Comparison of ENCODE assay signal across 15 mouse cellular contexts in the genomic region with DNA sequence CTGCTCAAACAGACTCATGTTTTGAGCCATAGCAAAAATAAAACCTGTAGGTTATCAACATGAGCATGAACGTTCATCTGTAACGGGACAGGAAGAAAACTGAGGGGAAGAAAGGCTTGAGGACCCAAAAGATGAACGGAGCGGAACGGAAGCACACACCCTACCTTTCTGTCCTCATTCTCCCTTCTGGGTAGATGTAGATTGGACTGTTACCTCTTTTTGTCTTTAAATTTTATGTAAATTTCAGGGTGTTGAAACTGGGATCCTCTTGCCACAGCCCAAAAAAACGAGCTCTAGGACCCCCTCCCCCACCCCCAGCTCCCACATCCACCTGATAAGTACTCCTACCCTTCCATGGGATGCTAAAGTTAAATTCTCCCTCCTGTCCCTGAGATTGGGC.
DNase-seq lines count a peak whose midpoint lies in the region; ATAC-seq lines count a peak whose summit lies in the region.
"Had no signal": no experiment of that assay in that cellular context is flagged by ENCODE, and none has a peak within 500 bp of the region (broad histone marks: within the 10 kb centered on the region; RNA-seq: fewer than 3 reads in every experiment).

No protein-coding gene starts in this region.

- H3K4me3 ChIP-seq in hindbrain, embryonic 13.5 days = no peak overlapping the region
- H3K4me3 ChIP-seq in hindbrain, embryonic 14.5 days (replicated peaks; ENCODE audit: low read length) = no peak overlapping the region
- H3K4me3 ChIP-seq in embryonic facial prominence, embryonic 14.5 days (ENCODE audit: low read depth, low read length) = no peak overlapping the region
- H3K4me3 ChIP-seq in hindbrain, embryonic 16.5 days (ENCODE audit: low read length) = no peak overlapping the region
- H3K4me3 ChIP-seq: erythroblast, embryonic 14.5 days; layer of hippocampus, adult 2 months; liver, embryonic 13.5 days had no signal

- peak overlapping the region; percentile 41 for H3K4me2 ChIP-seq in hindbrain, embryonic 13.5 days
- no peak overlapping the region for H3K4me2 ChIP-seq in hindbrain, embryonic 14.5 days (replicated peaks)
- 0 out of 2 replicates have a peak overlapping the region, but pooled peaks have one; percentile 36 for H3K4me2 ChIP-seq in embryonic facial prominence, embryonic 14.5 days (ENCODE audit: low read depth, low read length)
- peak overlapping the region; percentile 43 for H3K4me2 ChIP-seq in hindbrain, embryonic 16.5 days (ENCODE audit: low read length)

- H3K9me3 ChIP-seq in hindbrain, embryonic 13.5 days = peaks cover 3% of the 10 kb centered on the region; the same call in 1 of the 2 replicates
- H3K9me3 ChIP-seq in hindbrain, embryonic 14.5 days (ENCODE audit: control insufficient read depth, low read length) = no peaks in the 10 kb centered on the region
- no peaks in the 10 kb centered on the region for H3K9me3 ChIP-seq in embryonic facial prominence, embryonic 14.5 days (ENCODE audit: control insufficient read depth, low read length)
- H3K9me3 ChIP-seq in hindbrain, embryonic 16.5 days (ENCODE audit: control insufficient read depth, low read length) = no peaks in the 10 kb centered on the region
- H3K9me3 ChIP-seq: liver, embryonic 13.5 days had no signal

- DNase-seq in hindbrain, embryonic 14.5 days (ENCODE audit: low spot score) = no peak
- DNase-seq in ES-CJ7 (ENCODE audit: low read depth, low spot score) = peak; percentile 78
- DNase-seq in embryonic facial prominence, embryonic 14.5 days (ENCODE audit: low spot score) = no peak
- DNase-seq in layer of hippocampus, postnatal 36 days = no peak
- DNase-seq in cerebellum, adult 8-10 months = no peak
- no peak for DNase-seq in layer of hippocampus, postnatal 10 days (ENCODE audit: low spot score in 2 of 2)
- DNase-seq: adrenal gland, adult 2 months; gastrocnemius, postnatal 14 days; kidney, adult 8-10 months; liver, embryonic 13.5 days; right cerebral cortex, adult 18-20 months had no signal

- 0 out of 2 replicates have a peak, but pooled peaks cover 6% of the 10 kb centered on the region for H3K27me3 ChIP-seq in hindbrain, embryonic 13.5 days
- no peaks in the 10 kb centered on the region for H3K27me3 ChIP-seq in hindbrain, embryonic 14.5 days (ENCODE audit: control insufficient read depth, insufficient read depth, low read length)
- H3K27me3 ChIP-seq in embryonic facial prominence, embryonic 14.5 days (replicated peaks; ENCODE audit: control insufficient read depth, insufficient read depth, low read length) = no peaks in the 10 kb centered on the region
- H3K27me3 ChIP-seq in hindbrain, embryonic 16.5 days (replicated peaks; ENCODE audit: control insufficient read depth, insufficient read depth, low read length) = no peaks in the 10 kb centered on the region
- H3K27me3 ChIP-seq: liver, embryonic 13.5 days had no signal

- no peak overlapping the region for H3K27ac ChIP-seq in hindbrain, embryonic 13.5 days
- H3K27ac ChIP-seq in hindbrain, embryonic 14.5 days = no peak overlapping the region
- no peak overlapping the region for H3K27ac ChIP-seq in embryonic facial prominence, embryonic 14.5 days (replicated peaks; ENCODE audit: low read depth, low read length)
- no peak overlapping the region for H3K27ac ChIP-seq in hindbrain, embryonic 16.5 days (ENCODE audit: low read depth, low read length)
- H3K27ac ChIP-seq: layer of hippocampus, adult 2 months; liver, embryonic 13.5 days had no signal

- no peaks in the 10 kb centered on the region for H3K36me3 ChIP-seq in hindbrain, embryonic 13.5 days
- no peaks in the 10 kb centered on the region for H3K36me3 ChIP-seq in hindbrain, embryonic 14.5 days (replicated peaks; ENCODE audit: control insufficient read depth, insufficient read depth)
- no peaks in the 10 kb centered on the region for H3K36me3 ChIP-seq in embryonic facial prominence, embryonic 14.5 days (ENCODE audit: control insufficient read depth, insufficient read depth, low read length)
- no peaks in the 10 kb centered on the region for H3K36me3 ChIP-seq in hindbrain, embryonic 16.5 days (ENCODE audit: control insufficient read depth, insufficient read depth, low read length)
- H3K36me3 ChIP-seq: liver, embryonic 13.5 days had no signal

- H3K4me1 ChIP-seq in hindbrain, embryonic 13.5 days (replicated peaks) = peaks cover 10% of the 10 kb centered on the region
- H3K4me1 ChIP-seq in hindbrain, embryonic 14.5 days (replicated peaks; ENCODE audit: control insufficient read depth, insufficient read depth, low read length) = peaks cover 7% of the 10 kb centered on the region; the same call in 1 of the 2 replicates
- H3K4me1 ChIP-seq in embryonic facial prominence, embryonic 14.5 days (ENCODE audit: control insufficient read depth, insufficient read depth, low read length) = 0 out of 2 replicates have a peak, but pooled peaks cover 11% of the 10 kb centered on the region
- peaks cover 12% of the 10 kb centered on the region for H3K4me1 ChIP-seq in hindbrain, embryonic 16.5 days (ENCODE audit: control insufficient read depth, insufficient read depth, low read depth, low read length)
- H3K4me1 ChIP-seq: liver, embryonic 13.5 days had no signal

- no peak for ATAC-seq in hindbrain, embryonic 13.5 days (ENCODE audit: low FRiP score)
- ATAC-seq in hindbrain, embryonic 14.5 days (ENCODE audit: low FRiP score) = no peak
- no peak for ATAC-seq in embryonic facial prominence, embryonic 14.5 days (ENCODE audit: low read depth)
- no peak for ATAC-seq in hindbrain, embryonic 16.5 days

- no peak overlapping the region for H3K9ac ChIP-seq in hindbrain, embryonic 13.5 days
- no peak overlapping the region for H3K9ac ChIP-seq in hindbrain, embryonic 14.5 days
- no peak overlapping the region for H3K9ac ChIP-seq in embryonic facial prominence, embryonic 14.5 days (ENCODE audit: low read depth, low read length)
- H3K9ac ChIP-seq in hindbrain, embryonic 16.5 days (ENCODE audit: low read depth, low read length) = no peak overlapping the region
- H3K9ac ChIP-seq: liver, embryonic 13.5 days had no signal

- WGBS in hindbrain, embryonic 13.5 days = 65% methylated on average over 6 of the region's 6 CpGs
- 53% methylated on average over 6 of the region's 6 CpGs for WGBS in hindbrain, embryonic 14.5 days
- WGBS in embryonic facial prominence, embryonic 14.5 days = 53% methylated on average over 6 of the region's 6 CpGs
- 60% methylated on average over 6 of the region's 6 CpGs for WGBS in hindbrain, embryonic 16.5 days
